Mouse (Mus musculus) intestine, postnatal 0 days (tissue): ENCODE results near the gene Tec. TPM values are rescaled to one million over a fixed set of nuclear protein-coding genes. Genes with fewer than 3 reads are reported as not detected.

Experiments
- ATAC-seq: fragments of 200-750 bp; cut with Nextera tagmentation; 2 replicates; pipeline ENCODE4 v1.8.0; 2017; ENCODE audit warnings: mild to moderate bottlenecking, moderate TSS enrichment, moderate library complexity
- H3K27ac ChIP-seq: fragments of 300-500 bp; sonication (generic); 2 replicates; pipeline ENCODE4 v1.5.1; 2014; ENCODE audit warnings: mild to moderate bottlenecking, low read depth, low read length, moderate library complexity
- H3K27me3 ChIP-seq: fragments of 300-500 bp; sonication (generic); replicated peaks from 2 replicates; pipeline ENCODE4 v1.6.1; 2014; ENCODE audit warnings: low read length, mixed read lengths; ENCODE audit not compliant: control insufficient read depth, insufficient read depth
- H3K36me3 ChIP-seq: fragments of 300-500 bp; sonication (generic); 2 replicates; pipeline ENCODE4 v1.6.1; 2014; ENCODE audit warnings: mild to moderate bottlenecking, moderate library complexity; ENCODE audit not compliant: control insufficient read depth, insufficient read depth
- H3K4me1 ChIP-seq: fragments of 300-500 bp; sonication (generic); replicated peaks from 2 replicates; pipeline ENCODE4 v1.6.1; 2014; ENCODE audit warnings: antibody characterized with exemption, low read length, mixed read lengths; ENCODE audit not compliant: control insufficient read depth, insufficient read depth
- H3K4me2 ChIP-seq: fragments of 300-500 bp; sonication (generic); replicated peaks from 2 replicates; pipeline ENCODE4 v1.6.1; 2014; ENCODE audit warnings: low read depth, mild to moderate bottlenecking, moderate library complexity
- H3K4me3 ChIP-seq: fragments of 300-500 bp; sonication (generic); 2 replicates; pipeline ENCODE4 v1.5.1; 2014; ENCODE audit warnings: low read depth, low read length
- H3K9ac ChIP-seq: fragments of 300-500 bp; sonication (generic); 2 replicates; pipeline ENCODE4 v1.6.1; 2014; ENCODE audit warnings: mild to moderate bottlenecking, low read depth, low read length
- H3K9me3 ChIP-seq: fragments of 300-500 bp; sonication (generic); 2 replicates; pipeline ENCODE4 v1.6.1; 2016; ENCODE audit warnings: mixed run types; ENCODE audit not compliant: control insufficient read depth
- CTCF ChIP-seq: sonication (generic); IDR thresholded peaks from 2 replicates; pipeline ENCODE4 v1.5.1; 2016; ENCODE audit warnings: low read depth, mild to moderate bottlenecking, control low read depth, antibody characterized with exemption, moderate library complexity
- WGBS: fragments of 180-500 bp; shearing (Covaris S2); extraction: QIAGEN DNeasy Blood & Tissue Kit; methylation state at CpG from one replicate; pipeline ENCODE4 v1.1.7; 2014; 5-methylcytosine and 5-hydroxymethylcytosine counted together
- polyA plus RNA-seq: library from polyadenylated mRNA; unstranded; fragments of >200 nt; fragmentation: Nextera tagmentation; extraction: Ambion mirVana; gene quantifications from 2 replicates; pipeline ENCODE4 v1.2.1, GENCODE M21; 2015

The Tec gene
- polyA plus RNA-seq, 1 experiment from 2014 or later: 12.4 TPM

DNA sequence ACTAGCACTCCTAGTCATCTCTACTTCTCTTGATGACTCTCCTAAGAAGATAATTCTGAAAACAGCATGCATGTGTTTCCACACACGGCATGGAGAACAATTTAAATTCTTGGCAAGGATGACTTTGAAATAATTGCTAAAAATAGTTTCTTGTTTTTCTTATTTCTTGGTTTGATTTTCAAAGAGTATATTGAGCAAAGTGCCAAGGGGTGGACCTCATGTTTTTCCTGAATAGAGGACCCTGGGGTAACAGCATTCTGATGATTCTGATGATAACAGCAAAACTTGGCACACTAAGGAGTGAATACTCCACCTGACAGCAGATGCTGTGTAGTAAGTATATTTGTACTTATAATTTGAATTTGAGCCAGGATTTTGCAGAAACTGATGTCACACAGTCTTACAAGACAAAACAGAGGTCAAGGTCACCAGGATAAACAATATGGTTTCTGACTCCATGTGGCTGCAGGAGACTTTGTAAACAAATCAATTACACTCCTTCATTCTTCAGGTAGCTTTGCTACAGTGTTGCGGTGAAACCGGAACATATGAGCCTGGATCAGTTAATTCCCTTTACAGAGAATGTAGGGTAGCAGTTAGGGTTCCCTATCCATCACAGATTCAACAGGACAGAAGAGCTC is 34.7 kb upstream of the Tec start:
- WGBS: 73% methylated on average over 3 of the region's 3 CpGs
- H3K27me3 ChIP-seq: no peaks in the 10 kb centered on the region
- H3K4me3 ChIP-seq: no peak overlapping the region
- no peak for ATAC-seq
- no peaks in the 10 kb centered on the region for H3K9me3 ChIP-seq
- H3K36me3 ChIP-seq: no peaks in the 10 kb centered on the region
- H3K9ac ChIP-seq: no peak overlapping the region
- no peak overlapping the region for H3K27ac ChIP-seq
- 0 out of 2 replicates have a peak, but pooled peaks cover 3% of the 10 kb centered on the region for H3K4me1 ChIP-seq
- no peak for TF ChIP-seq CTCF
- no peak overlapping the region for H3K4me2 ChIP-seq

DNA sequence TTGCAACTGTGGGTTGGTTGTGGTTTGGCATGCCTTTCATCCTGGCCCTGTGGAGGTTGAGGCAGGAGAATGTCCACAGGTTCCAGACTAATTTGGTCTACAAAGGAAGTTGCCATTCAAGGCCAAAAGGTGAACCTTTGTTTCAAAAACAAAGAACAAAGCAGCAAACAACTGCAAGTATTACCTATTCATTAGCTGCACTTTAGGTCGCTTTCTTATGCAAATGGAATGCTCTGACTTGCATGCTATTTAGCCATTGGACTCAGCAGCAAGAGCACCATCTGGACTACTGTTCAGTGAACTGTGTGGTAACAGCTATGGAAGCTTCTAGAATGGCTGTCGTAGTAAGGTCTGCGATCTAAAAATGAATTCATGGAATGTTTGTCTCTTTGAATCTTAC is 34.0 kb upstream of the Tec start:
- no peaks in the 10 kb centered on the region for H3K36me3 ChIP-seq
- H3K4me1 ChIP-seq: 0 out of 2 replicates have a peak, but pooled peaks cover 3% of the 10 kb centered on the region
- no peak for ATAC-seq
- no peaks in the 10 kb centered on the region for H3K27me3 ChIP-seq
- 66% methylated on average over 3 of the region's 3 CpGs for WGBS
- H3K9me3 ChIP-seq: no peaks in the 10 kb centered on the region
- no peak overlapping the region for H3K4me3 ChIP-seq
- no peak overlapping the region for H3K4me2 ChIP-seq
- H3K27ac ChIP-seq: no peak overlapping the region
- no peak overlapping the region for H3K9ac ChIP-seq
- no peak for TF ChIP-seq CTCF

DNA sequence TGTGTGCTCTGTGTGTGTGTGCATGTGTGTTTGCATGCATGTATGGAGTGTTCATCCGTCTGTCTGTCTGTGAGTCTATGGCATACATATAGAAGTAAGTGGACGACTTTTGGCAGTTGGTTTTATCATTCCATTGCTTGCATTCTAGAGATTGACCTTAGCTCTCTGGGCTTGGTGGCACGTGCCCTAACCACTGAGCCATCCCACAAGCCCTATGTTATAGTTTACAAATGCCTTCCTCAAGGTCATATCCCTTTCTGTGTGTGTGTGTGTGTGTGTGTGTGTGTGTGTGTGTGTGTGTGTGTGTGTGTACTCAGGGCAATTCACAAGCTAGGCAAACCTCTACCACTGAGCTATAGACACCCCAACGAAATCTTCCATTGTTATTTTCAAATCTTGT is 33.6 kb upstream of the Tec start:
- Histone ChIP-seq H3K36me3 (no peaks in the 10 kb centered on the region), H3K27ac (no peak overlapping the region), H3K4me1 (peaks cover 3% of the 10 kb centered on the region; the same call in 1 of the 2 replicates), H3K9ac (no peak overlapping the region), H3K4me2 (no peak overlapping the region), H3K9me3 (no peaks in the 10 kb centered on the region), H3K27me3 (no peaks in the 10 kb centered on the region), H3K4me3 (no peak overlapping the region)
- no peak for TF ChIP-seq CTCF
- ATAC-seq: no peak
- 81% methylated on average over 4 of the region's 4 CpGs for WGBS

DNA sequence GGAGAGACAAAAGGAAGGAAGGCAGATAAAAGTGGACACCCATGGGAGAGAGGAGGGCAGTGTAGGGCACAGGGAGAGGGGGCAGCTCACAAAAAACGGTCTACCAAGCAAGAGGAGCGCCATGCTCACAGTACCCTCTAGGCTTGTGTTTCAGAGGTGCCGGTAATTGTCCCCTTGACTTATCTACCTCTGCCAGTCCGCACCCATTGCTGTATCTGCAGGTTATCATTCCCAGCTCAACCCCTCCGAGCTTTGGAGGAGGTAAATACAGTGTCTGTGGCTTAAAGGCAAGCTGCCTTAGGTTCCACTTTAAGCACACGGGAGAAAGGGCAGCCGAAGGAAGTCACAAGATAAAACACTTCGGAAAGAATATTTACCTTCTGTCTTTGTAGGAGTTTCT is 31.0 kb upstream of the Tec start:
- Histone ChIP-seq H3K27me3 (no peaks in the 10 kb centered on the region), H3K9me3 (no peaks in the 10 kb centered on the region), H3K27ac (no peak overlapping the region), H3K4me2 (no peak overlapping the region), H3K36me3 (no peaks in the 10 kb centered on the region), H3K4me1 (no peaks in the 10 kb centered on the region; the same call in 1 of the 2 replicates), H3K4me3 (no peak overlapping the region), H3K9ac (no peak overlapping the region)
- no peak for ATAC-seq
- WGBS: 85% methylated on average over 8 of the region's 8 CpGs
- no peak for TF ChIP-seq CTCF

DNA sequence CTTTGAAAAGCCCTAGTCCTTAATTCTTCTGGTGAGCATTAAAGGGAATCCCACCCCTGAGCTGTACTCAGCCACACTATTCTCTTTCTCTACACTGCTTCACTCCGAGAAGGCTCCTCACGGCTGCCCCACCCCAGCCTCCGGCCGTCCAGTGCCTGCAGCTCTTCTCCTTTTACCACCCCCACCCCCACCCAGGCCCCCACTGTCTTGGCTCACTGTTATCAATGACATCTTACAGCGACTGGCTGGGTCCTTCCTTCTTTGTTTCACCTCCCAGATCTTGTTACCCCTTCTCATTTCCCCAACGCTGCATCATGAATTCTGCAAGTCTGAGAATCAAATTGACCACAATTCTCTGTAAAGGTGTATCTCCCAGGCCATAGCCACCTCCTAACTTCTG is 29.7 kb upstream of the Tec start:
- no peaks in the 10 kb centered on the region; the same call in 1 of the 2 replicates for H3K4me1 ChIP-seq
- no peaks in the 10 kb centered on the region for H3K36me3 ChIP-seq
- 47% methylated on average over 6 of the region's 6 CpGs for WGBS
- no peak overlapping the region for H3K9ac ChIP-seq
- no peak overlapping the region for H3K4me2 ChIP-seq
- no peak for ATAC-seq
- no peaks in the 10 kb centered on the region for H3K9me3 ChIP-seq
- H3K27me3 ChIP-seq: no peaks in the 10 kb centered on the region
- no peak overlapping the region for H3K4me3 ChIP-seq
- no peak overlapping the region for H3K27ac ChIP-seq
- no peak for TF ChIP-seq CTCF

DNA sequence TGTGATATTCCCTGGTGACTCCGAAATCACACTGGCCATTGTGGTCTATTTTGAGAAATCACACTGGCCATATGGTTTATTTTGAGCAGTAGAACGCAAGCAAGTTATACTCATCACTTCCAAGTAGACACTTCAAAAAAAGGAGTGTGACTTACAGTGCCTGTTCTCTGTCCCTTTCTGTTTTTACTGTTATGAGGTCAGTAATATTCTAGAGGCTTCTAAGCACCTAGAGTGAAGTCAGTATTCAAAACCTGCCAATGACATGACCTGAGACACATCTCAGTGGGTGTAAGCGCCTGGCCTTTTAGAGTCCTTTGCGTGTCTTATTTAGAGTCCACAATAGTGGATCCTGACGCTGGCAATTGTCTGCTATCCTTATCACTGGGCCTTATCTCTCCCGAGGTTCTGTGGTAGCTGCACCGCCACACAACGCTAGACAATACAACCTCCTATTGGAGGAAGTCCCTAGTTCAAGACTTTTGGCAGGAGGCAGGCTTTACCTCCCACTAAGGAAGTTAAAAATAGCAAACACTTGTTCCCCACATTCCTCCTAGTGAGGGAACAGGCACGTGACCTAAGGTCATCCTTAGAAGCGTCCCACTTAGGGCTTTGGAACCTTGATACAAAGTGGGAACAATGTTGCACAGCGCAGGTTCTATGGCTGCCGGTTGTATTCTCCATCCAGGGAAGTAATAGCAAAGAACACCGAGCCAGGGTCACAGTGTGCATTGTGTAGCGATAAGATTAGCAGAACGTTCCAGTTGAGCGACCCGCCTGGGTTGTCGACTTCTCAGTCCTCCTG is 28.4 kb upstream of the Tec start:
- Histone ChIP-seq H3K4me3 (no peak overlapping the region), H3K4me2 (no peak overlapping the region), H3K4me1 (no peaks in the 10 kb centered on the region; the same call in 1 of the 2 replicates), H3K9ac (no peak overlapping the region), H3K27me3 (no peaks in the 10 kb centered on the region), H3K27ac (no peak overlapping the region), H3K36me3 (no peaks in the 10 kb centered on the region), H3K9me3 (no peaks in the 10 kb centered on the region)
- no peak for TF ChIP-seq CTCF
- no peak for ATAC-seq
- WGBS: 68% methylated on average over 18 of the region's 18 CpGs
